Mouse (Mus musculus) lung, postnatal 0 days (tissue): ENCODE measurements around the gene Pign. TPM values are rescaled to one million over a fixed set of nuclear protein-coding genes. Genes with fewer than 3 reads are reported as not detected.
A peak's percentile ranks its signal among the peaks of the same experiment; 100 is the strongest.

Source experiments
- ATAC-seq: fragments of 200-750 bp; cut with Nextera tagmentation; 2 replicates; pipeline ENCODE4 v1.8.0; 2017; ENCODE audit warnings: moderate library complexity
- DNase-seq: peaks from one replicate; pipeline ENCODE4 v3.0.0-alpha.2; 2016; ENCODE audit warnings: low spot score
- H3K27ac ChIP-seq: fragments of 300-500 bp; sonication (generic); 2 replicates; pipeline ENCODE4 v1.5.1; 2014; ENCODE audit warnings: antibody characterized with exemption, mild to moderate bottlenecking, low read length, mixed read lengths
- H3K27me3 ChIP-seq: fragments of 300-500 bp; sonication (generic); replicated peaks from 2 replicates; pipeline ENCODE4 v1.6.1; 2014; ENCODE audit warnings: low read length, mixed read lengths; ENCODE audit not compliant: insufficient read depth
- H3K36me3 ChIP-seq: fragments of 300-500 bp; sonication (generic); 2 replicates; pipeline ENCODE4 v1.6.1; 2014; ENCODE audit warnings: low read length, mixed read lengths; ENCODE audit not compliant: insufficient read depth
- H3K4me1 ChIP-seq: fragments of 300-500 bp; sonication (generic); 2 replicates; pipeline ENCODE4 v1.6.1; 2014; ENCODE audit warnings: antibody characterized with exemption, low read depth, low read length, mixed read lengths; ENCODE audit not compliant: insufficient read depth
- H3K4me2 ChIP-seq: fragments of 300-500 bp; sonication (generic); replicated peaks from 2 replicates; pipeline ENCODE4 v1.6.1; 2014; ENCODE audit warnings: low read depth, mild to moderate bottlenecking, low read length, moderate library complexity, mixed read lengths
- H3K4me3 ChIP-seq: fragments of 300-500 bp; sonication (generic); 2 replicates; pipeline ENCODE4 v1.5.1; 2014; ENCODE audit warnings: low read depth, low read length
- H3K9ac ChIP-seq: fragments of 300-500 bp; sonication (generic); replicated peaks from 2 replicates; pipeline ENCODE4 v1.6.1; 2014; ENCODE audit warnings: low read depth, mild to moderate bottlenecking
- H3K9me3 ChIP-seq: fragments of 300-500 bp; sonication (generic); 2 replicates; pipeline ENCODE4 v1.6.1; 2016; ENCODE audit warnings: low read length, mixed read lengths
- CTCF ChIP-seq: IDR thresholded peaks from 2 replicates; pipeline ENCODE4 v1.5.1; 2016; ENCODE audit warnings: antibody characterized with exemption, mild to moderate bottlenecking
- EP300 ChIP-seq: IDR thresholded peaks from 2 replicates; pipeline ENCODE4 v1.6.1; 2016; ENCODE audit warnings: antibody characterized with exemption, mild to moderate bottlenecking, control low read depth
- WGBS: fragments of 180-500 bp; shearing (Covaris S2); extraction: QIAGEN DNeasy Blood & Tissue Kit; methylation state at CpG from one replicate; pipeline ENCODE4 v1.1.7; 2014; 5-methylcytosine and 5-hydroxymethylcytosine counted together
- polyA plus RNA-seq: library from polyadenylated mRNA; unstranded; fragments of >200 nt; fragmentation: Nextera tagmentation; extraction: Ambion mirVana; gene quantifications from 2 replicates; pipeline ENCODE4 v1.2.1, GENCODE M21; 2015

Pign gene
- polyA plus RNA-seq, 1 experiment from 2014 or later = 8.9 TPM

DNA sequence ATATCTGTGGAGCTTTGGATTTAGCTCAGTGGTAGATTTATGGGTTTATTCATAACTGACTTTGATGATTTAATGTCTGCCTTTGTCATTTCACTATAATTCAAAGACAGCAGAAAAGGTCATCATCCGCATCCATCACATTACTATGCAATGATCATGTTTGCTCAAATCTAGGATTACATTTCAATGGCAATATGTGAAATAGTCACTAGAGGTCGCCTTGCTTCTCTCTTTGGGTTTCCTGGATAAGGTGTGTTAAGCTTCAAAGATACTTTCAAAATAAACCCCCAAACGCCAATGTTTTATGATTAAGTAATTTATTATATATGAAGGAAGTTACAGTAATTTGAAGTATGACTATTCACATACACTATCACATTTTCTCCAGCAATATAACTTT is 3.5 kb downstream of the Pign start:
- H3K4me3 ChIP-seq = no peak overlapping the region
- H3K9me3 ChIP-seq = no peaks in the 10 kb centered on the region
- WGBS = 9% methylated on average over 3 of the region's 3 CpGs
- DNase-seq = peak; percentile 70
- TF ChIP-seq EP300 (no peak), CTCF (peak; percentile 82)
- no peak overlapping the region for H3K4me2 ChIP-seq
- no peak for ATAC-seq
- 0 out of 2 replicates have a peak, but pooled peaks cover 3% of the 10 kb centered on the region for H3K4me1 ChIP-seq
- no peaks in the 10 kb centered on the region for H3K27me3 ChIP-seq
- H3K9ac ChIP-seq = no peak overlapping the region
- no peak overlapping the region for H3K27ac ChIP-seq
- no peaks in the 10 kb centered on the region; the same call in 1 of the 2 replicates for H3K36me3 ChIP-seq

DNA sequence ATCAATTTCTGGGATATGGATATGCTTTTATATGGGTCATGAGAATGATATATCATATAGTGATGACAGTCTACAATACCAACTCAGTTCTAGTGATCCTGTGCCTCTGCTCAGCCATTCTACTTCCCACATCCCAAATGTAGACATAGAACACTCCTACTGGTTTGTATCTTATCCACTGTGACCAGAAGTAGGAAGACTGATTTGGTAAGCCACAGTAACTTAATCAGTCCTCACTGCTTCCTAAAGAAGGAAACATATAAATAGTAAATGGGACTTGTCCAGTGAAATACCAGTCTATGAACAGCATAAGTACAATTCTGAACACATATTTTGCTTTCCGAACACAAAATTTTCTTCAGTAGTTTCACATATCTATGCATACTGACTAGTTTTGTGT is 9.5 kb downstream of the Pign start:
- Histone ChIP-seq H3K27me3 (no peaks in the 10 kb centered on the region), H3K4me2 (no peak overlapping the region), H3K4me1 (no peaks in the 10 kb centered on the region), H3K36me3 (no peaks in the 10 kb centered on the region; the same call in 1 of the 2 replicates), H3K9me3 (no peaks in the 10 kb centered on the region), H3K27ac (no peak overlapping the region), H3K4me3 (no peak overlapping the region), H3K9ac (no peak overlapping the region)
- ATAC-seq = no peak
- 95% methylated on average over 1 of the region's 1 CpGs for WGBS
- no peak for TF ChIP-seq EP300
- TF ChIP-seq CTCF = no peak
- DNase-seq = no peak

DNA sequence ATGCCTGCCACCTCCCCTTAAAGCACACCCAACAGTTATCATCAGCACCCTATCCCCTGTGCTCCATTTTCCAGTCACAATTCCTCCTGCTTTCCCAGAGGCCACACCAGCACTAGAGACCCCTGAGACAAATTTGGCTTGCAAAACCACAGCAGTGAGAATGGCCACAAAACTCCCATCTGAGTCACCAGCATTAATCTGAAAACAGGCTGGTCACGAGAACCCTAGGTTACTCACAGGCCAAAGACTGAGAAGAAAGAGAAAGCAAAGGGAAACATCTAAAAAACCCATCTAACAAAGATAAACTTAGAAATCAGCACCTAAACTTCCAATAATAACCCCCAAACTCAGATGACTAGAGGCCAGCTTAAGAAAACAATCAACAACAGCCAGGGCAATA is 12.8 kb downstream of the Pign start:
- no peaks in the 10 kb centered on the region for H3K4me1 ChIP-seq
- no peak for TF ChIP-seq EP300
- TF ChIP-seq CTCF = no peak
- no peaks in the 10 kb centered on the region for H3K9me3 ChIP-seq
- H3K36me3 ChIP-seq = no peaks in the 10 kb centered on the region; the same call in 1 of the 2 replicates
- no peak overlapping the region for H3K4me2 ChIP-seq
- H3K27ac ChIP-seq = no peak overlapping the region
- no peak overlapping the region for H3K4me3 ChIP-seq
- 97% methylated on average over 1 of the region's 1 CpGs for WGBS
- DNase-seq (no peak), ATAC-seq (no peak)
- no peak overlapping the region for H3K9ac ChIP-seq
- H3K27me3 ChIP-seq = no peaks in the 10 kb centered on the region

DNA sequence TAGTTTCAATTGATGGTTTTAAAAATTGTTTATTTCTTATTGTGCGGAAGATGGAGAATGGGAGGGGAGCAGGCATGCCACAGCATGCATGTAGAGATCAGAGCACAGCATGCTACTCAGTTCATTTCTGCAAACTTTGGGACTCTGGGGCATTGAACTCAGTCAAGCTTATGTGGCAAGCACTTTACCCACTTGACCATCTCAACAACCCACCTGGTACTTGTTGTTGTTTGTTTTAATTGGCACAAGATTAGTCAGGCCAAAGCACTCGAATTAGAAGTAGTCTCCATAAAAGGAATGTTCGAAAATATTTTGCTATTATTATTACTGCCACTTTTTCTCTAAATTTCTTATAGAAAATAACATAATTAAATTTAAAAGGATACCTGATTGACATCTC is 19.4 kb downstream of the Pign start:
- H3K27me3 ChIP-seq = no peaks in the 10 kb centered on the region
- no peak overlapping the region for H3K4me3 ChIP-seq
- no peak overlapping the region for H3K27ac ChIP-seq
- H3K9me3 ChIP-seq = no peaks in the 10 kb centered on the region
- 0 out of 2 replicates have a peak, but pooled peaks have one; percentile 18 for TF ChIP-seq EP300
- TF ChIP-seq CTCF = no peak
- H3K9ac ChIP-seq = no peak overlapping the region
- no peaks in the 10 kb centered on the region for H3K4me1 ChIP-seq
- no peak overlapping the region for H3K4me2 ChIP-seq
- peak; percentile 66 for ATAC-seq
- peak; percentile 43 for DNase-seq
- H3K36me3 ChIP-seq = peaks cover 4% of the 10 kb centered on the region; the same call in 1 of the 2 replicates
- 58% methylated on average over 3 of the region's 3 CpGs for WGBS

DNA sequence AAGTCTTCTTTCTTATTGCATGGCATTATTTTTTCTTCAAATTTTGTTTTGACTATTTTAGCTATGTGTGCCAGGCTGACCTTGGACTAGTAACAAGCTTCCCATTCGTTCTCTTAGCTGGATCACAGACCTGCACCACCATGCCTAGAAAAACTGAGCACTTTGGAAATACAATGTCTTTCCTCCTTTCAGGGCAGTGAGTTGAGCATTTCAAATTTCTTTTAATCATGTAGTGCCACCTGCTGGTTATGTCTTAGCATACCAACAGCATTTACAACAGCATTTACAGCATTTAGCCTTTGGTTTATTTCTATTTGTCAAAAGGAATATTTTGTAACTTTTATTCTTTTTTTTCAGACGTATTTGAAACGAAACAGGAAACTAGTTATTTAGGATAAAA is 33.0 kb downstream of the Pign start:
- 31% methylated on average over 3 of the region's 3 CpGs for WGBS
- Histone ChIP-seq H3K36me3 (no peaks in the 10 kb centered on the region), H3K4me2 (no peak overlapping the region), H3K4me1 (no peaks in the 10 kb centered on the region), H3K9ac (no peak overlapping the region), H3K27ac (no peak overlapping the region), H3K4me3 (no peak overlapping the region), H3K27me3 (no peaks in the 10 kb centered on the region), H3K9me3 (no peaks in the 10 kb centered on the region)
- DNase-seq = peak; percentile 77
- no peak for ATAC-seq
- peak; percentile 79 for TF ChIP-seq CTCF
- no peak for TF ChIP-seq EP300

GRCm38 (mm10) chr1:105589673-105590072 is 73.8 kb downstream of the Pign start:
- no peaks in the 10 kb centered on the region for H3K27me3 ChIP-seq
- ATAC-seq = no peak
- H3K36me3 ChIP-seq = peaks cover 3% of the 10 kb centered on the region; the same call in 1 of the 2 replicates
- 83% methylated on average over 2 of the region's 2 CpGs for WGBS
- H3K4me2 ChIP-seq = no peak overlapping the region
- H3K9ac ChIP-seq = no peak overlapping the region
- DNase-seq = no peak
- H3K27ac ChIP-seq = no peak overlapping the region
- no peak overlapping the region for H3K4me3 ChIP-seq
- TF ChIP-seq EP300 (no peak), CTCF (no peak)
- no peaks in the 10 kb centered on the region for H3K4me1 ChIP-seq
- H3K9me3 ChIP-seq = no peaks in the 10 kb centered on the region

- Histone ChIP-seq H3K9me3 (no peaks in the 10 kb centered on the region), H3K4me1 (no peaks in the 10 kb centered on the region), H3K27ac (0 out of 2 replicates have a peak overlapping the region, but pooled peaks have one; percentile 33), H3K27me3 (no peaks in the 10 kb centered on the region), H3K4me2 (no peak overlapping the region), H3K9ac (no peak overlapping the region), H3K36me3 (peaks cover 6% of the 10 kb centered on the region; the same call in 1 of the 2 replicates), H3K4me3 (no peak overlapping the region)
- DNase-seq = peak; percentile 54
- 48% methylated on average over 5 of the region's 5 CpGs for WGBS
- TF ChIP-seq EP300 = peak; percentile 57
- TF ChIP-seq CTCF = no peak
- ATAC-seq = peak; percentile 74
Measured at GRCm38 (mm10) chr1:105588697-105589096, 74.8 kb downstream of the Pign start.
